Mouse (Mus musculus) embryonic facial prominence, embryonic 11.5 days (tissue): Measurements from ENCODE around the gene Dhdh. TPM values are rescaled to one million over a fixed set of nuclear protein-coding genes. Genes with fewer than 3 reads are reported as not detected.
"Not testable (repeated sequence)": the region's sequence is repeated elsewhere in the genome, so short reads cannot be mapped to it uniquely, and the experiment has no call there.

Source experiments
- ATAC-seq: fragments of 200-750 bp; cut with Nextera tagmentation; replicated peaks from 2 replicates; pipeline ENCODE4 v1.8.0; 2017; ENCODE audit warnings: low read depth; ENCODE audit not compliant: insufficient number of reproducible peaks, low FRiP score, low TSS enrichment
- DNase-seq: peaks from one replicate; pipeline ENCODE4 v3.0.0-alpha.2; 2015; ENCODE audit warnings: low spot score
- H3K27ac ChIP-seq: fragments of 300-500 bp; sonication (generic); replicated peaks from 2 replicates; pipeline ENCODE4 v1.5.1; 2014; ENCODE audit warnings: mild to moderate bottlenecking, low read depth, low read length, control low read depth
- H3K27me3 ChIP-seq: fragments of 300-500 bp; sonication (generic); 2 replicates; pipeline ENCODE4 v1.6.1; 2014; ENCODE audit warnings: mild to moderate bottlenecking, low read length, moderate library complexity, mixed read lengths; ENCODE audit not compliant: control insufficient read depth, insufficient read depth
- H3K36me3 ChIP-seq: fragments of 300-500 bp; sonication (generic); replicated peaks from 2 replicates; pipeline ENCODE4 v1.6.1; 2014; ENCODE audit warnings: low read depth, mild to moderate bottlenecking, low read length, moderate library complexity, mixed read lengths; ENCODE audit not compliant: control insufficient read depth, insufficient read depth
- H3K4me1 ChIP-seq: fragments of 300-500 bp; sonication (generic); 2 replicates; pipeline ENCODE4 v1.6.1; 2014; ENCODE audit warnings: low read length, mixed read lengths; ENCODE audit not compliant: control insufficient read depth, insufficient read depth
- H3K4me2 ChIP-seq: fragments of 300-500 bp; sonication (generic); 2 replicates; pipeline ENCODE4 v1.6.1; 2014; ENCODE audit warnings: low read depth, mild to moderate bottlenecking, control low read depth, low read length, moderate library complexity
- H3K4me3 ChIP-seq: fragments of 300-500 bp; sonication (generic); 2 replicates; pipeline ENCODE4 v1.5.1; 2014; ENCODE audit warnings: low read depth, low read length, control low read depth
- H3K9ac ChIP-seq: fragments of 300-500 bp; sonication (generic); replicated peaks from 2 replicates; pipeline ENCODE4 v1.6.1; 2014; ENCODE audit warnings: mild to moderate bottlenecking, control low read depth, low read length
- H3K9me3 ChIP-seq: fragments of 300-500 bp; sonication (generic); replicated peaks from 2 replicates; pipeline ENCODE4 v1.6.1; 2016; ENCODE audit warnings: mild to moderate bottlenecking, low read length, inconsistent platforms, mixed read lengths; ENCODE audit not compliant: control insufficient read depth
- whole genome bisulfite sequencing: fragments of 180-500 bp; shearing (Covaris S2); extraction: QIAGEN DNeasy Blood & Tissue Kit; methylation state at CpG from one replicate; pipeline ENCODE4 v1.1.7; 2014; 5-methylcytosine and 5-hydroxymethylcytosine counted together
- polyA plus RNA-seq: library from polyadenylated mRNA; unstranded; fragments of >200 nt; fragmentation: Nextera tagmentation; extraction: Ambion mirVana; gene quantifications from 2 replicates; pipeline ENCODE4 v1.2.1, GENCODE M21; 2014

Dhdh gene
- polyA plus RNA-seq, result 2.6 and 3.1 TPM in 2 replicates

DNA sequence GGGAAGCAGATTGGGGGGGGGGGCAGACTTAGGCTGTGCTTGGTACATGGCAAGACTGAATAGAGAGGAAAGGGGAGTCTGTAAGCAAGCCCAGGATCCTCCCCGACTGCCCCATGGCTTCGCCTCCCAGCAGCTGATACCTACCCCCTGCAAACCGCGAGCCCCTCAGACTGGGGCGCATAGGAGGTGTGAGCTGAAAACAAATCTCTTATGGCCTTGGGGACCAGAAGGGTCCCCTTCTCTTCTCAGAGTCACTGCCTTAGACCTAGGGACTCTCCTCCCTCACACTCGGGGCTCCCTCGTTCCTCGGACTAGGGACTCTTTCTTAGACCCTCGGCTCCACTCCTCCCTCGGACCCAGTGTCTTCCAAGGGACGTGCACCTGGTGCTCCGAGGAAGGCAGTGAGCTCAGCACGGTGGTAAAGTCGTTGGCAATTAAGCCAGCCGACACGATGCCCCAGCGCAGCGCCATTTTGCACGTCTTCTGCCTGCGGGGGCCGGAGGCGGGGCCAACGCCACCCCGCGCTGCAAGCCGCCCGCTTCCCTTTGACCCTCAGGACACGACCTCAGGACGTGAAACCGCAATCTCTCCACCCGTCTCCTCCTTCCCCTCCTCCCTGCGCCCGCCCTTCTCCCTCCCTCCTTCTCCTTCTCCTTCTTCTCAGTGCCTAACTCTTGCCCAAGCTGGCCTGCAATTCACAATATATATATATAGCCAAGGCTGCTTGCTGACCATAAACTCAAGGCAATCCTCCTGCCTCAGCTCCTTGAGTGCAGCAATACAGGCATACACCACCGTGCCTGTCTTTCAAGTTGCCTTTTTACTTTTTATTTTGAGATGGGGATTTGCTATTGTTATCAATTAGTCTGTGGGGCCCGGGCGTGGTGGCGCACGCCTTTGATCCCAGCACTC, at the start of gene Dhdh:
TSS of gene Dhdh (minus strand) at position 513 of the 912 bp plus-strand sequence.
- ATAC-seq, result peak; percentile 46; the same call in 1 of the 2 replicates
- Histone ChIP-seq H3K36me3 (no peaks in the 10 kb centered on the region), H3K9me3 (no peaks in the 10 kb centered on the region), H3K27me3 (no peaks in the 10 kb centered on the region), H3K4me1 (no peaks in the 10 kb centered on the region; the same call in 1 of the 2 replicates), H3K9ac (peak within 1 kb of the TSS; percentile 67), H3K27ac (peak within 1 kb of the TSS; percentile 65; the same call in 1 of the 2 replicates), H3K4me2 (peak within 1 kb of the TSS; percentile 72), H3K4me3 (peak within 1 kb of the TSS; percentile 38)
- DNase-seq, result peak; percentile 60
- 8% methylated on average over 37 of the region's 38 CpGs for WGBS

- DNase-seq (no peak), ATAC-seq (no peak)
- Histone ChIP-seq H3K4me2 (peak overlapping the region; percentile 70), H3K4me3 (peak overlapping the region; percentile 43), H3K27ac (no peak overlapping the region), H3K9ac (peak overlapping the region; percentile 54; the same call in 1 of the 2 replicates), H3K4me1 (peaks cover 4% of the 10 kb centered on the region; the same call in 1 of the 2 replicates), H3K27me3 (no peaks in the 10 kb centered on the region), H3K36me3 (no peaks in the 10 kb centered on the region), H3K9me3 (no peaks in the 10 kb centered on the region)
- WGBS, result 73% methylated on average over 10 of the region's 10 CpGs
Observed at GRCm38 (mm10) chr7:45537602-45538001, 49.0 kb upstream of the Dhdh start.

GRCm38 (mm10) chr7:45535676-45536075, 47.1 kb upstream of the Dhdh start:
- Histone ChIP-seq H3K27me3 (no peaks in the 10 kb centered on the region), H3K4me1 (peaks cover 4% of the 10 kb centered on the region; the same call in 1 of the 2 replicates), H3K36me3 (no peaks in the 10 kb centered on the region), H3K27ac (no peak overlapping the region), H3K4me2 (no peak overlapping the region), H3K9me3 (no peaks in the 10 kb centered on the region), H3K9ac (no peak overlapping the region), H3K4me3 (no peak overlapping the region)
- ATAC-seq (no peak), DNase-seq (no peak)
- 73% methylated on average over 1 of the region's 1 CpGs for WGBS

DNA sequence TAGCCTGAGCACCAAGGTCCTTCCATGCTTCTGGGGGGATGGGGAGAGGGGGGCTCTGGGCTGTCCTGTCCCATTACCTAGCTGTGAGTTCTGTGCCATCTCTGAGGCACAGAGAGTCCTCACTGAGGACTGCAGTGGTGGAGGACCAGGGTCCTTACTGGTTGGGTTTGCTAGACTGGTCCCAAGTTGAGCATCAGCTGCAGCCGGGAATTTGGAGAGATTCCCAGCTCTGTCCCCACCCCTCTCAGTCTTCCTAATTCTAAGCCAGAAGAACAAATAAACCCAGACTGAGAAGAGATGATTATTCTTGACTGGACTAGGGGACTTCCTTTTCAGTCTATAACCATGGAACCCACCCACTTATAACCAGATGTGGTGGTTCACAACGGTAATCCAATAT, 42.0 kb upstream of the Dhdh start:
- Histone ChIP-seq H3K9me3 (no peaks in the 10 kb centered on the region), H3K4me3 (no peak overlapping the region), H3K4me1 (no peaks in the 10 kb centered on the region), H3K4me2 (no peak overlapping the region), H3K27me3 (no peaks in the 10 kb centered on the region), H3K36me3 (no peaks in the 10 kb centered on the region), H3K9ac (no peak overlapping the region), H3K27ac (no peak overlapping the region)
- ATAC-seq (no peak), DNase-seq (no peak)
- 75% methylated on average over 2 of the region's 2 CpGs for WGBS

DNA sequence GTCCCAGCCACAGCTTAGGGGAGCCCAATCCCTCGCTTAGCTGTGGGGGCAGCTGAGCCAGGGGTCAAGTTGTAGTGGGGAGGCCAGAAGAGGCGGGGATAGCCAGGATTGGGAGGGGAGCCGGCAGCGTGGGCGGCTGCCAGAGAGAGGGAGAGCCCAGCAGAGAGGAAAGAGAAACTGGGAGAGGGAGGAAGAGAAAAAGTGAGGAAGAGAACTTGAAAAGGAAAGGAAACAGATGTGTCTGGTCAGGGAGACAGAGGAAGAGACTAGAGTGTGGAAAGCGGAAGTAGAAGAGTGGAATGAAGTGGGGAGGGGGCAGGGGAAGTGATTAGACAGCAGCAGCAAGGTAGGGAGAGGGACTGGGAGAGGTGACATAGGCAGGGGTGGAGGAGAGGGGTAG, 40.9 kb upstream of the Dhdh start:
- ATAC-seq (no peak), DNase-seq (no peak)
- Histone ChIP-seq H3K4me1 (no peaks in the 10 kb centered on the region), H3K9me3 (no peaks in the 10 kb centered on the region), H3K4me2 (no peak overlapping the region), H3K4me3 (no peak overlapping the region), H3K27ac (no peak overlapping the region), H3K27me3 (no peaks in the 10 kb centered on the region), H3K9ac (no peak overlapping the region), H3K36me3 (no peaks in the 10 kb centered on the region)
- 19% methylated on average over 6 of the region's 6 CpGs for WGBS

DNA sequence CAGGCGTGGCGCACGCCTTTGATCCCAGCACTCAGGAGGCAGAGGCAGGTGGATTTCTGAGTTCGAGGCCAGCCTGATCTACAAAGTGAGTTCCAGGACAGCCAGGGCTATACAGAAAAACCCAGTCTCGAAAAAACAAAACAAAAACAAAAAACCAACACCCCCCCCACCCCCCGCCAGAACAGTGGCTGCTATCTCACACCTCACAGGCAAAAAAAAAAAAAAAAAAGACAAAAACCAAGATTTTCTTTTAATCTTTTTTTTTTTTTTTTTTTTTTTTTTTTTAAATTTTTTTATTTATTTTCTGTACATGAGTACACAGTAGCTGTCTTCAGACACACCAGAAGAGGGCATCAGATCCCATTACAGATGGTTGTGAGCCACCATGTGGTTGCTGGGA, 38.6 kb upstream of the Dhdh start:
- not testable (repeated sequence) for ATAC-seq, H3K27me3 ChIP-seq, H3K9ac ChIP-seq, H3K9me3 ChIP-seq, H3K27ac ChIP-seq, H3K4me2 ChIP-seq, H3K4me3 ChIP-seq, DNase-seq, H3K36me3 ChIP-seq, H3K4me1 ChIP-seq
- 85% methylated on average over 6 of the region's 6 CpGs for WGBS

- Histone ChIP-seq H3K27me3 (no peaks in the 10 kb centered on the region), H3K9ac (peak overlapping the region; percentile 85), H3K36me3 (no peaks in the 10 kb centered on the region), H3K4me2 (peak overlapping the region; percentile 84), H3K4me1 (no peaks in the 10 kb centered on the region), H3K4me3 (peak overlapping the region; percentile 77), H3K9me3 (no peaks in the 10 kb centered on the region), H3K27ac (0 out of 2 replicates have a peak overlapping the region, but pooled peaks have one; percentile 31)
- DNase-seq (peak; percentile 21), ATAC-seq (no peak)
- WGBS, result 25% methylated on average over 7 of the region's 7 CpGs
Observed at GRCm38 (mm10) chr7:45526474-45527120, 38.0 kb upstream of the Dhdh start.
